In the genomic region with DNA sequence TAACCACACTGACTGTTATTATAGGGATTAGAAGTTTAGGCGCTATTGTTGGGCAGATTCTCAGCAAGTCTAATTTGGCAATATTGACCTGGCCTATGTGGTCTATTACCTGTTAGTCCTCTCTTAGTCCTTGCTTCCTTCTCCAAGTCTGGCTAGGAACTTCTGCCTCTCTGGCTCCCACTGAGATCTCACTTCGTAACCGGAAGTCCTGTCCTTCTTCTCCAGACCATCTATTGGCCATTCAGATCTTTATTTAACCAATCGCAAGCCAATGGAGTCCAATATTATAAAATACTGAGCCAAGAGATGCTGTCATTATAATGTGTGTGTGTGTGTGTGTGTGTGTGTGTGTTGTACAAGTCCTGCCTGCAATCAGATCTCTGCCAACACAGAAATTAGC, we compare ENCODE assay signal across 8 mouse cellular contexts. TPM values are rescaled to one million over a fixed set of nuclear protein-coding genes. Genes with fewer than 3 reads are reported as not detected.
DNase-seq lines count a peak whose midpoint lies in the region; ATAC-seq and TF ChIP-seq lines count a peak whose summit lies in the region.

No protein-coding gene starts in this region.

- no peaks in the 10 kb centered on the region for H3K4me1 ChIP-seq in lung, embryonic 14.5 days (ENCODE audit: insufficient read depth)
- peaks cover 16% of the 10 kb centered on the region for H3K4me1 ChIP-seq in forebrain, embryonic 13.5 days
- peaks cover 4% of the 10 kb centered on the region for H3K4me1 ChIP-seq in limb, embryonic 11.5 days (ENCODE audit: control insufficient read depth, insufficient read depth, low read length)
- peaks cover 7% of the 10 kb centered on the region; the same call in 1 of the 2 replicates for H3K4me1 ChIP-seq in stomach, embryonic 14.5 days (ENCODE audit: control insufficient read depth, insufficient read depth, low read length)

- ATAC-seq in lung, embryonic 14.5 days (ENCODE audit: insufficient read depth): 0 out of 2 replicates have a peak, but pooled peaks have one; percentile 31
- no peak for ATAC-seq in forebrain, embryonic 13.5 days
- no peak for ATAC-seq in limb, embryonic 11.5 days (ENCODE audit: insufficient number of reproducible peaks, low FRiP score, low TSS enrichment, low read depth)
- ATAC-seq in stomach, embryonic 14.5 days (ENCODE audit: insufficient number of reproducible peaks, insufficient read depth, low FRiP score, low read depth): no peak

- no peak overlapping the region for H3K27ac ChIP-seq in lung, embryonic 14.5 days (ENCODE audit: low read depth)
- no peak overlapping the region for H3K27ac ChIP-seq in forebrain, embryonic 13.5 days
- no peak overlapping the region for H3K27ac ChIP-seq in limb, embryonic 11.5 days (replicated peaks; ENCODE audit: low read depth, low read length)
- no peak overlapping the region for H3K27ac ChIP-seq in stomach, embryonic 14.5 days (ENCODE audit: low read length)

- peak overlapping the region; percentile 30; the same call in 1 of the 2 replicates for H3K4me3 ChIP-seq in lung, embryonic 14.5 days (ENCODE audit: low read depth, low read length)
- H3K4me3 ChIP-seq in forebrain, embryonic 13.5 days: peak overlapping the region; percentile 41
- no peak overlapping the region for H3K4me3 ChIP-seq in limb, embryonic 11.5 days (ENCODE audit: low read depth, low read length)
- peak overlapping the region; percentile 30 for H3K4me3 ChIP-seq in stomach, embryonic 14.5 days (ENCODE audit: low read depth, low read length)

- peak; percentile 45 for DNase-seq in lung, embryonic 14.5 days
- no peak for DNase-seq in lung, postnatal 4 days
- no peak for DNase-seq in limb, embryonic 11.5 days (ENCODE audit: low spot score)
- no peak for DNase-seq in thymus, postnatal 25 days
- DNase-seq in adrenal gland, adult 18-20 months (ENCODE audit: low spot score in 2 of 2): no peak
- no peak for DNase-seq in gastrocnemius, postnatal 25 days

- H3K27me3 ChIP-seq in lung, embryonic 14.5 days (ENCODE audit: insufficient read depth, low read length): peaks cover 10% of the 10 kb centered on the region; the same call in 1 of the 2 replicates
- H3K27me3 ChIP-seq in forebrain, embryonic 13.5 days: peaks cover 15% of the 10 kb centered on the region
- peaks cover 9% of the 10 kb centered on the region; the same call in 1 of the 2 replicates for H3K27me3 ChIP-seq in limb, embryonic 11.5 days (ENCODE audit: control insufficient read depth, insufficient read depth, low read length)
- H3K27me3 ChIP-seq in stomach, embryonic 14.5 days (ENCODE audit: control insufficient read depth, insufficient read depth, low read length): peaks cover 3% of the 10 kb centered on the region; the same call in 1 of the 2 replicates

- no peaks in the 10 kb centered on the region for H3K36me3 ChIP-seq in lung, embryonic 14.5 days (ENCODE audit: insufficient read depth)
- no peaks in the 10 kb centered on the region for H3K36me3 ChIP-seq in forebrain, embryonic 13.5 days (ENCODE audit: poor library complexity, severe bottlenecking)
- no peaks in the 10 kb centered on the region for H3K36me3 ChIP-seq in limb, embryonic 11.5 days (ENCODE audit: control insufficient read depth, insufficient read depth, low read length)
- no peaks in the 10 kb centered on the region for H3K36me3 ChIP-seq in stomach, embryonic 14.5 days (ENCODE audit: control insufficient read depth, insufficient read depth, low read length)

- peak overlapping the region; percentile 61; the same call in 1 of the 2 replicates for H3K9ac ChIP-seq in lung, embryonic 14.5 days
- peak overlapping the region; percentile 70; the same call in 1 of the 2 replicates for H3K9ac ChIP-seq in forebrain, embryonic 13.5 days
- no peak overlapping the region for H3K9ac ChIP-seq in limb, embryonic 11.5 days (ENCODE audit: low read length)
- no peak overlapping the region; the same call in 1 of the 2 replicates for H3K9ac ChIP-seq in stomach, embryonic 14.5 days (replicated peaks; ENCODE audit: low read depth, low read length)

- H3K4me2 ChIP-seq in lung, embryonic 14.5 days: peak overlapping the region; percentile 75
- H3K4me2 ChIP-seq in forebrain, embryonic 13.5 days: peak overlapping the region; percentile 77
- peak overlapping the region; percentile 81 for H3K4me2 ChIP-seq in limb, embryonic 11.5 days (ENCODE audit: low read depth, severe bottlenecking)
- H3K4me2 ChIP-seq in stomach, embryonic 14.5 days (replicated peaks; ENCODE audit: low read depth, low read length): peak overlapping the region; percentile 61

- WGBS in lung, embryonic 14.5 days: 56% methylated on average over 4 of the region's 4 CpGs
- WGBS in forebrain, embryonic 13.5 days: 42% methylated on average over 4 of the region's 4 CpGs
- WGBS in limb, embryonic 11.5 days: 52% methylated on average over 4 of the region's 4 CpGs
- 66% methylated on average over 4 of the region's 4 CpGs for WGBS in stomach, embryonic 14.5 days

- TF ChIP-seq CTCF in lung, embryonic 14.5 days (IDR thresholded peaks at IDR 0.05; ENCODE audit: low read depth): no peak

- no peaks in the 10 kb centered on the region for H3K9me3 ChIP-seq in lung, embryonic 14.5 days (ENCODE audit: low read depth, low read length)
- H3K9me3 ChIP-seq in forebrain, embryonic 13.5 days (replicated peaks): no peaks in the 10 kb centered on the region
- no peaks in the 10 kb centered on the region for H3K9me3 ChIP-seq in limb, embryonic 11.5 days (ENCODE audit: control insufficient read depth, low read length)
- H3K9me3 ChIP-seq in stomach, embryonic 14.5 days (ENCODE audit: control insufficient read depth, low read depth, low read length): no peaks in the 10 kb centered on the region

RNA-seq across cellular contexts. Expression of gene Zfp747, which starts 11.7 kb away (rescaled TPM):
- polyA plus RNA-seq in lung, embryonic 14.5 days (2014; fragmentation: Nextera tagmentation; extraction: Ambion mirVana): 6.7 and 8.5 TPM in 2 replicates
- 6.4 and 8.6 TPM in 2 replicates for polyA plus RNA-seq in forebrain, embryonic 13.5 days (2015; fragmentation: Nextera tagmentation; extraction: Ambion mirVana)
- 8.6 and 9.2 TPM in 2 replicates for polyA plus RNA-seq in limb, embryonic 11.5 days (2014; fragmentation: Nextera tagmentation; extraction: Ambion mirVana)
- 8.1 and 9.4 TPM in 2 replicates for polyA plus RNA-seq in stomach, embryonic 14.5 days (2014; fragmentation: Nextera tagmentation; extraction: Ambion mirVana)
- 10 to 100 TPM; 10.4 to 13.0 TPM for total RNA-seq in adrenal gland, adult 18-20 months (2021)
- 1 to 10 TPM; 2.9 to 3.0 TPM for total RNA-seq in gastrocnemius, postnatal 25 days (2021)

RNA-seq across cellular contexts. Expression of gene Zfp768, which starts 18.8 kb away (rescaled TPM):
- polyA plus RNA-seq in lung, embryonic 14.5 days (2014; fragmentation: Nextera tagmentation; extraction: Ambion mirVana): 4.7 and 6.5 TPM in 2 replicates
- polyA plus RNA-seq in forebrain, embryonic 13.5 days (2015; fragmentation: Nextera tagmentation; extraction: Ambion mirVana): 11.8 and 12.6 TPM in 2 replicates
- polyA plus RNA-seq in limb, embryonic 11.5 days (2014; fragmentation: Nextera tagmentation; extraction: Ambion mirVana): 6.0 TPM in 2 replicates
- polyA plus RNA-seq in stomach, embryonic 14.5 days (2014; fragmentation: Nextera tagmentation; extraction: Ambion mirVana): 4.6 and 4.7 TPM in 2 replicates
- 10 to 100 TPM; 26.8 to 34.5 TPM for total RNA-seq in adrenal gland, adult 18-20 months (2021)
- total RNA-seq in gastrocnemius, postnatal 25 days (2021): 10 to 100 TPM; 27.0 to 28.4 TPM

RNA-seq across cellular contexts. Expression of gene 9130019O22Rik, which starts 22.8 kb away (rescaled TPM):
- 5.6 and 6.8 TPM in 2 replicates for polyA plus RNA-seq in lung, embryonic 14.5 days (2014; fragmentation: Nextera tagmentation; extraction: Ambion mirVana)
- polyA plus RNA-seq in forebrain, embryonic 13.5 days (2015; fragmentation: Nextera tagmentation; extraction: Ambion mirVana): 5.3 and 5.5 TPM in 2 replicates
- polyA plus RNA-seq in limb, embryonic 11.5 days (2014; fragmentation: Nextera tagmentation; extraction: Ambion mirVana): 6.3 and 6.8 TPM in 2 replicates
- polyA plus RNA-seq in stomach, embryonic 14.5 days (2014; fragmentation: Nextera tagmentation; extraction: Ambion mirVana): 6.7 and 7.1 TPM in 2 replicates
- 1 to 10 TPM; 4.1 to 5.0 TPM for total RNA-seq in adrenal gland, adult 18-20 months (2021)
- 1 to 10 TPM; 1.5 TPM for total RNA-seq in gastrocnemius, postnatal 25 days (2021)

RNA-seq across cellular contexts. Expression of gene E430018J23Rik, which starts 29.3 kb away (rescaled TPM):
- polyA plus RNA-seq in lung, embryonic 14.5 days (2014; fragmentation: Nextera tagmentation; extraction: Ambion mirVana): 4.9 and 7.1 TPM in 2 replicates
- polyA plus RNA-seq in forebrain, embryonic 13.5 days (2015; fragmentation: Nextera tagmentation; extraction: Ambion mirVana): 6.0 and 7.2 TPM in 2 replicates
- polyA plus RNA-seq in limb, embryonic 11.5 days (2014; fragmentation: Nextera tagmentation; extraction: Ambion mirVana): 7.4 and 9.0 TPM in 2 replicates
- 8.0 and 9.7 TPM in 2 replicates for polyA plus RNA-seq in stomach, embryonic 14.5 days (2014; fragmentation: Nextera tagmentation; extraction: Ambion mirVana)
- total RNA-seq in adrenal gland, adult 18-20 months (2021): 1 to 10 TPM; 8.2 to 8.4 TPM
- total RNA-seq in gastrocnemius, postnatal 25 days (2021): 1 to 10 TPM; 1.7 to 1.8 TPM

RNA-seq across cellular contexts. Expression of gene Zfp764, which starts 42.5 kb away (rescaled TPM):
- polyA plus RNA-seq in lung, embryonic 14.5 days (2014; fragmentation: Nextera tagmentation; extraction: Ambion mirVana): 9.3 and 10.4 TPM in 2 replicates
- 4.3 and 5.4 TPM in 2 replicates for polyA plus RNA-seq in forebrain, embryonic 13.5 days (2015; fragmentation: Nextera tagmentation; extraction: Ambion mirVana)
- polyA plus RNA-seq in limb, embryonic 11.5 days (2014; fragmentation: Nextera tagmentation; extraction: Ambion mirVana): 7.5 and 7.7 TPM in 2 replicates
- 10.3 and 12.0 TPM in 2 replicates for polyA plus RNA-seq in stomach, embryonic 14.5 days (2014; fragmentation: Nextera tagmentation; extraction: Ambion mirVana)
- 1 to 10 TPM; 6.6 to 6.9 TPM for total RNA-seq in adrenal gland, adult 18-20 months (2021)
- 1 to 10 TPM; 1.7 TPM for total RNA-seq in gastrocnemius, postnatal 25 days (2021)

Comparison
In these comparisons a context has a peak if more than half of its experiments do, and no peak if none do; other contexts are left out.
1. H3K9ac ChIP-seq: peak in lung, embryonic 14.5 days (single experiment) and forebrain, embryonic 13.5 days (single experiment); none in limb, embryonic 11.5 days (single experiment) and stomach, embryonic 14.5 days (single experiment).
2. Peak in every context shown above with its lines, with median percentiles within 50 percentile points of each other: H3K4me2 ChIP-seq.